Mouse (Mus musculus): ENCODE measurements around the gene Gm6217. TPM values are rescaled to one million over a fixed set of nuclear protein-coding genes. Genes with fewer than 3 reads are reported as not detected.
"Not testable (repeated sequence)": the region's sequence is repeated elsewhere in the genome, so short reads cannot be mapped to it uniquely, and the experiment has no call there.

Gm6217 gene
- polyA plus RNA-seq, 1 experiment from 2014 or later: not detected

- H3K36me3 ChIP-seq (ENCODE audit: control insufficient read depth, insufficient read depth, low read length); H3K9ac ChIP-seq (ENCODE audit: low read length); H3K27ac ChIP-seq (ENCODE audit: low read depth, low read length); H3K9me3 ChIP-seq (ENCODE audit: control insufficient read depth, low read length); ATAC-seq (ENCODE audit: insufficient read depth, low FRiP score, low TSS enrichment); H3K4me3 ChIP-seq (ENCODE audit: low read depth, low read length); H3K4me1 ChIP-seq (ENCODE audit: control insufficient read depth, insufficient read depth, low read length); H3K4me2 ChIP-seq (ENCODE audit: low read depth); H3K27me3 ChIP-seq (ENCODE audit: control insufficient read depth, insufficient read depth, low read length); DNase-seq (ENCODE audit: low spot score): not testable (repeated sequence)
Measured at GRCm38 (mm10) chr1:82955913-82956312, 24.7 kb upstream of the Gm6217 start, which contains the start of gene Gm7544. Gene Gm7544, minus strand, starts transcription at chr1:82956013.

- Histone ChIP-seq H3K27me3 (ENCODE audit: control insufficient read depth, insufficient read depth, low read length) (no peaks in the 10 kb centered on the region), H3K9ac (ENCODE audit: low read length) (no peak overlapping the region), H3K4me3 (ENCODE audit: low read depth, low read length) (no peak overlapping the region), H3K27ac (ENCODE audit: low read depth, low read length) (no peak overlapping the region), H3K9me3 (ENCODE audit: control insufficient read depth, low read length) (no peaks in the 10 kb centered on the region), H3K4me2 (ENCODE audit: low read depth) (no peak overlapping the region), H3K4me1 (ENCODE audit: control insufficient read depth, insufficient read depth, low read length) (no peaks in the 10 kb centered on the region), H3K36me3 (ENCODE audit: control insufficient read depth, insufficient read depth, low read length) (no peaks in the 10 kb centered on the region)
- 90% methylated on average over 2 of the region's 2 CpGs for WGBS
- no peak for DNase-seq (ENCODE audit: low spot score)
- no peak for ATAC-seq (ENCODE audit: insufficient read depth, low FRiP score, low TSS enrichment)
Measured at GRCm38 (mm10) chr1:82948601-82949000, 17.4 kb upstream of the Gm6217 start.

- not testable (repeated sequence) for DNase-seq (ENCODE audit: low spot score); H3K27me3 ChIP-seq (ENCODE audit: control insufficient read depth, insufficient read depth, low read length); H3K4me3 ChIP-seq (ENCODE audit: low read depth, low read length); H3K9ac ChIP-seq (ENCODE audit: low read length); H3K4me2 ChIP-seq (ENCODE audit: low read depth); ATAC-seq (ENCODE audit: insufficient read depth, low FRiP score, low TSS enrichment); H3K9me3 ChIP-seq (ENCODE audit: control insufficient read depth, low read length); H3K4me1 ChIP-seq (ENCODE audit: control insufficient read depth, insufficient read depth, low read length); H3K27ac ChIP-seq (ENCODE audit: low read depth, low read length); H3K36me3 ChIP-seq (ENCODE audit: control insufficient read depth, insufficient read depth, low read length)
- WGBS: 100% methylated on average over 2 of the region's 2 CpGs
Measured at GRCm38 (mm10) chr1:82946029-82946428, 14.8 kb upstream of the Gm6217 start.

GRCm38 (mm10) chr1:82943295-82943694 is 12.1 kb upstream of the Gm6217 start, which contains the start of gene A030003K21Rik:
Gene A030003K21Rik, minus strand, starts transcription at chr1:82943388.
- ATAC-seq (ENCODE audit: insufficient read depth, low FRiP score, low TSS enrichment); H3K9ac ChIP-seq (ENCODE audit: low read length); H3K27ac ChIP-seq (ENCODE audit: low read depth, low read length); H3K9me3 ChIP-seq (ENCODE audit: control insufficient read depth, low read length); H3K4me3 ChIP-seq (ENCODE audit: low read depth, low read length); H3K27me3 ChIP-seq (ENCODE audit: control insufficient read depth, insufficient read depth, low read length); H3K4me1 ChIP-seq (ENCODE audit: control insufficient read depth, insufficient read depth, low read length); H3K4me2 ChIP-seq (ENCODE audit: low read depth); DNase-seq (ENCODE audit: low spot score); H3K36me3 ChIP-seq (ENCODE audit: control insufficient read depth, insufficient read depth, low read length): not testable (repeated sequence)
- no CpG with 5 or more reads among the region's 6 CpGs for WGBS

- not testable (repeated sequence) for DNase-seq (ENCODE audit: low spot score); H3K9me3 ChIP-seq (ENCODE audit: control insufficient read depth, low read length); ATAC-seq (ENCODE audit: insufficient read depth, low FRiP score, low TSS enrichment); H3K4me2 ChIP-seq (ENCODE audit: low read depth); H3K4me3 ChIP-seq (ENCODE audit: low read depth, low read length); H3K36me3 ChIP-seq (ENCODE audit: control insufficient read depth, insufficient read depth, low read length); H3K27ac ChIP-seq (ENCODE audit: low read depth, low read length); H3K9ac ChIP-seq (ENCODE audit: low read length); H3K4me1 ChIP-seq (ENCODE audit: control insufficient read depth, insufficient read depth, low read length); H3K27me3 ChIP-seq (ENCODE audit: control insufficient read depth, insufficient read depth, low read length)
- WGBS: 88% methylated on average over 1 of the region's 2 CpGs
Measured at GRCm38 (mm10) chr1:82942505-82942904, 11.3 kb upstream of the Gm6217 start.

GRCm38 (mm10) chr1:82938666-82939065 is 7.5 kb upstream of the Gm6217 start:
- no peak overlapping the region for H3K27ac ChIP-seq (ENCODE audit: low read depth, low read length)
- no peak overlapping the region for H3K9ac ChIP-seq (ENCODE audit: low read length)
- ATAC-seq (ENCODE audit: insufficient read depth, low FRiP score, low TSS enrichment): no peak
- WGBS: 94% methylated on average over 5 of the region's 5 CpGs
- H3K9me3 ChIP-seq (ENCODE audit: control insufficient read depth, low read length): no peaks in the 10 kb centered on the region
- no peak overlapping the region for H3K4me3 ChIP-seq (ENCODE audit: low read depth, low read length)
- H3K36me3 ChIP-seq (ENCODE audit: control insufficient read depth, insufficient read depth, low read length): no peaks in the 10 kb centered on the region
- H3K4me1 ChIP-seq (ENCODE audit: control insufficient read depth, insufficient read depth, low read length): no peaks in the 10 kb centered on the region
- H3K4me2 ChIP-seq (ENCODE audit: low read depth): no peak overlapping the region
- H3K27me3 ChIP-seq (ENCODE audit: control insufficient read depth, insufficient read depth, low read length): no peaks in the 10 kb centered on the region
- DNase-seq (ENCODE audit: low spot score): no peak

- H3K27me3 ChIP-seq (ENCODE audit: control insufficient read depth, insufficient read depth, low read length); H3K4me3 ChIP-seq (ENCODE audit: low read depth, low read length); H3K4me2 ChIP-seq (ENCODE audit: low read depth); H3K9me3 ChIP-seq (ENCODE audit: control insufficient read depth, low read length); H3K9ac ChIP-seq (ENCODE audit: low read length); H3K27ac ChIP-seq (ENCODE audit: low read depth, low read length); H3K4me1 ChIP-seq (ENCODE audit: control insufficient read depth, insufficient read depth, low read length); H3K36me3 ChIP-seq (ENCODE audit: control insufficient read depth, insufficient read depth, low read length); DNase-seq (ENCODE audit: low spot score); ATAC-seq (ENCODE audit: insufficient read depth, low FRiP score, low TSS enrichment): not testable (repeated sequence)
- WGBS: 92% methylated on average over 1 of the region's 3 CpGs
Measured at GRCm38 (mm10) chr1:82930558-82930957, 641 bp downstream of the Gm6217 start.

GRCm38 (mm10) chr1:82924650-82925049 is 6.5 kb downstream of the Gm6217 start, which contains the start of gene A030014E15Rik:
Gene A030014E15Rik, plus strand, starts transcription at chr1:82924917.
- 95% methylated on average over 6 of the region's 6 CpGs for WGBS
- Histone ChIP-seq H3K4me3 (ENCODE audit: low read depth, low read length) (no peak within 1 kb of the TSS), H3K4me2 (ENCODE audit: low read depth) (no peak within 1 kb of the TSS)

GRCm38 (mm10) chr1:82913434-82913833 is 17.8 kb downstream of the Gm6217 start:
- not testable (repeated sequence) for H3K9me3 ChIP-seq (ENCODE audit: control insufficient read depth, low read length); H3K27ac ChIP-seq (ENCODE audit: low read depth, low read length); H3K4me2 ChIP-seq (ENCODE audit: low read depth); H3K9ac ChIP-seq (ENCODE audit: low read length); ATAC-seq (ENCODE audit: insufficient read depth, low FRiP score, low TSS enrichment); H3K4me3 ChIP-seq (ENCODE audit: low read depth, low read length); H3K36me3 ChIP-seq (ENCODE audit: control insufficient read depth, insufficient read depth, low read length); H3K27me3 ChIP-seq (ENCODE audit: control insufficient read depth, insufficient read depth, low read length); H3K4me1 ChIP-seq (ENCODE audit: control insufficient read depth, insufficient read depth, low read length); DNase-seq (ENCODE audit: low spot score)
- 89% methylated on average over 5 of the region's 5 CpGs for WGBS

More at GRCm38 (mm10) chr1:82924650-82925049, 6.5 kb downstream of the Gm6217 start, which contains the start of gene A030014E15Rik:
- Histone ChIP-seq H3K9ac (ENCODE audit: low read length) (no peak within 1 kb of the TSS), H3K36me3 (ENCODE audit: control insufficient read depth, insufficient read depth, low read length) (no peaks in the 10 kb centered on the region), H3K4me1 (ENCODE audit: control insufficient read depth, insufficient read depth, low read length) (no peaks in the 10 kb centered on the region), H3K27me3 (ENCODE audit: control insufficient read depth, insufficient read depth, low read length) (no peaks in the 10 kb centered on the region), H3K27ac (ENCODE audit: low read depth, low read length) (no peak within 1 kb of the TSS), H3K9me3 (ENCODE audit: control insufficient read depth, low read length) (no peaks in the 10 kb centered on the region)
- ATAC-seq (ENCODE audit: insufficient read depth, low FRiP score, low TSS enrichment): no peak
- no peak for DNase-seq (ENCODE audit: low spot score)

Data from neural tube, embryonic 11.5 days (tissue).